Mouse (Mus musculus): ENCODE results near the gene Smarcad1.
A peak's percentile ranks its signal among the peaks of the same experiment; 100 is the strongest.

Smarcad1 gene

DNA sequence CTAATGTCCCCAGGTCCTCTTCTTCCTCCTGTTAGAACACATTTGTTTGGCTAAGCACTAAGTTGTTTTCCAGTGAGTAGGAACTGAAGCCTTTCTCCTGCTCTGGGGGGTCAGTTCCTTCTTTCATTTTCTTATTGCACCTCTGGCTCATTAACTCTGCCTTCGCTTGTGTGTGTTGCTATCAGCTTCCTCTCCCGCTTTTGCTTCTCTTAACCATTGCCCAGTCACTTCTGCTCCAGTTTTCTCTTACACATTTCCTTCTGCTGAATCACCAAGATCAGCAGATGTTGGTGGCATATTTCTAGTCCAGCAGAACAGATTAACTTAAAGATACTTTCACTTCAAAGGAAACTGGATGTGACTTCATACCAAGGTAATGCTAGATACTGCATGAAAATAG is 72.5 kb downstream of the Smarcad1 start:
- no peak for DNase-seq

DNA sequence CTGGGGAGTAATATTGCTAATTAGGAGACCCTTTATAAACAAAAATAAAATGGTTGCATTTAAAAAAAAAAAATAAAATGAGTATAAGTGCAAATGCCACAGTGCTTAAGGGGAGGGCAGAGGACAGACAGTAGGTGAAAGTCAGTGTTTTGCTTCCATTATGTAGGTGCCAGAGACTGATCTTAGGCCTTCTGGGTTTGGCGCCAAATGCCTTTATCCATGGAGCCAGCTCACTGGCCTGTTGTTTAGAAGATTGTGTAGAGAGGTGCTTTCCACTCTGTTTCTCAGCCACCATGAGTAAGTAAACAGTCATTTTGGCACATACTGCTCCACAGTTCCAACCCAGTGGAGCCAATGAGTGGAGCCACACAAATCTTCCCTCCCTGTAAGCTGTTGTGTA is 75.2 kb downstream of the Smarcad1 start:
- no peak for DNase-seq

DNA sequence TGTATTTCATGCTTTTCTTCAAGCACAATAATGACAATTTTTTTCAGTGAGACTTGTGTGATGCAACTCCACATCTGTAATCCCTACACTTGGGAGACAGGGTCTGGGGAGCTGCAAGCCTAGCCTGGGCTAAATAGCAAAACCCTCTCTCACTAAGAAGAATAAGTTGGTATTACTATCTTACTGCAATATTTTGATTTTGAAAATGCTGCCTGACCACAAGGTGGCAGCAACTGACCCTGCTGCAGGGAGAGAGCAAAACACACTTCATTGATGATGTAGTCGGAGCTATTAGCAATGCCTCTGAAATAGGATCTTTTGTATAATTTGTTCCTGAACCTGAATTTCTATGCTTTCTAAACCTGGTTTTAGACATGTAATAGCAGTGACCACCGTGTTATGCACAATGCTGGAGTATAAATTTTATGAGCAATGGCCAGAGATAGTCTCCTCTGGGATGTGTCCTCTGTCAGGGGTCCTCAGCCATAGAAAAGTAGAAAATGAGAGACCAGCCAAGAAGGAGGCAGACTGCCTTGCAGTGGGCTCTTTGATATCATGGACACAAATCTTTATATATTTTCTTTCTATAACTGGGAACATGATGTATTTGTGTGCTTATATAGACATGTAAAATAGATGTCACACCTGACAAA is 83.8 kb downstream of the Smarcad1 start:
- peak; percentile 33 for DNase-seq

DNA sequence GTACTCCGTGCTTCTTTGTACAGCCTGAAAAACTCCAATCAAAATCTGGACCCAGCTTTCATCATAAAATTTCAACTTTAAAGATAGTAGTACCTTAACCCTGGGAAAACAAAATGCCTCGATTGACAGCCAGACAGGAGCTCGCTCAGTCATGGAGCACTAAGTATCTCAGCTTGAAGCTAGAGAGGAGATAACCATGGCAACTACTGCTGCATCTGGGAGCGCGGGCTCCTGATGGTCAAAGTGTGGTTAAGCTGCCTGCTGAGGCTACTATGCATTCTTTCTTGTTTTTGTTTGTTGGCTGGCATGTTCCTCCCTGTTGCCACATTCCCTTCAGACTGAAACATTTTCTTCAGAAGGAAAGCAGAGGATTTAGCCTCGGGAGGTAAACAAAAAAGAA is 90.0 kb downstream of the Smarcad1 start:
- no peak for DNase-seq

DNA sequence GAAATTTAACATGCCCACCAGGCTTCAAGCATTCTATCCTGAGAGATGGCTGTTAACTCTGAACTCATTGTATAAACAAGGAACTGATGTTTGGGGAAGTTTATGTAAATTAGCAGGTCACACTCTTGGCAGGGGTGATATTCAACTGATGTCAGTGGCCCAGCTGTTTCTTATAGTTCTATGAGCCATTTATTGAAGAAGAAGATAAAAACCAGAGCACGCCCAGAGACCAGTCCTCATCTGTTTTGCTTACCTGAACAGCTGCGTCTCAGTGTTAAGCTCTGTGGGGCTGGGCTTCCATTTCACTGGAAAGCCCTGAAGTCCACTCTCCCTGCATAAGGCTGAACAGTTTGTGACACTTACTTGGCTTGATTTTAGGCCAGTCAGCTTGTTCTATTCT is 95.4 kb downstream of the Smarcad1 start:
- no peak for DNase-seq

DNA sequence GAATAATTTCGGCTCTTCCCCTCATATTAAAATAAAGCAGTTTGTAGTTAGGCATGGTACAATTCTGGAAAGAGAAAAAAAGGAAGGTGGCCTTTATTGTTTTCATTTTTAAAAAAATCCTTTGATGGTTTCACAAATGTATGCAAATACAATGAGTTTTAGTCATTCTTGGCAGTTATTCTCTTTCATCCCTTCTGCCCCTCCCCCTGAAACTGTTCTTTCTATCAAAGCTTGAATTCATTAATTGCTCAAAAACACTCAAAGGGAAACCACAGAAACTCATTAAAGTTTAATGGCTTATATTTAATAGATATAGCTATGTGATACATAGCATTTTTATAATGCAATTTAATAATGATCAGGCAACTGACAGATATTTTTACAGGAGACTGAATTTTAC is 95.9 kb downstream of the Smarcad1 start:
- no peak for DNase-seq

DNA sequence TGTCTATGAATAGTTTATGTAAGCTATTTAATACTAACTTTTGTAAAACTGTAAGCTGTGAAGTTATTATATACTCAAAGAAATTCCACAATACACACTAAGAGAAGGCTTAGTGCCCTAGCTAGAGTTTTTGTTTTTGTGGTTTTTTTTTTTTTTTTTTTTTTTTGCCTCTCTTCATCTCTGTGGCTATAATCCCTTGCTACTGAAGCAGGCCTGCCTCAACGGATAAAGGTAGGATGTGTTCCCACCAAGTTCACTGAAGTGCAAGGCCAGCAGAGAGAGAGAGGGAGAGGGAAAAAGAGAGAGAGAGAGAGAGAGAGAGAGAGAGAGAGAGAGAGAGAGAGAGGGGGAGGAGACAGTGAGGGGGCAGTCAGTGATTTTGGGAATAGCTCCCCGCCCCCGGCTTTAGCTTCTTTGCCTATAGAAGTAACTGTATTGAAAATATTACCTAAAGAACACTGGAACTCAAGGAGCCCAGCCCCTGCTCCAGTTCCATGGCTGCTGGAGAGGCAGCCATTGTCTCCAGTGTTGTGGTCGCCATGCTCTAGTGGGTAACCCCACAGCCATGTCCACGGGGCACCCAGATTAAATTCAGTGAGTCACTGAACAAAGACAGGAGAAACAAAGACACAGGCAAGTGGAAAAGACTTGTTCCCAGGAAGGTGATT is 97.8 kb downstream of the Smarcad1 start:
- no peak for DNase-seq

DNA sequence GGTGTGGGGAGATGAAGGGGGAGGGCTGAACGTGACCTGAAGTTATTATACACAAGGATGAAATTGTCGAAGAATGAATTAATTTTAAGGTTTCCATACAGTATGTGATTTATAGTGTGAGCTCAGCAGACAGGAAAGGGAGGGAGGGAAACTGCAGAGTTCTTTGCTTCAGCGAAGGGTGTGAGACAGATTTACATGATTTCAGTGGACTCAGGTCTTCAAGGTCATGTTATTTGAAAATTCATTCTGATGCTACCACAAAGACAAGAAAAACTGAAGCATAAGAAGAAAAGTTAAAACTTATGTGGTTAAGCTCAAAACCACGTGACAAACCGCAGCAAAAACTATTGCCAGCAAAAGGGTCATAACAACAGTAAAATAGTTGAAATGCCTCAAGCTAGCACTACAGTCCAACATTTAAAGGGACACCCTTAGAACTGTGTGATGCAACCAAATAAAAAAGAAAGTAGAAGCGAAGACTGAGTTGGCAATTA is 98.4 kb downstream of the Smarcad1 start:
- no peak for DNase-seq

DNA sequence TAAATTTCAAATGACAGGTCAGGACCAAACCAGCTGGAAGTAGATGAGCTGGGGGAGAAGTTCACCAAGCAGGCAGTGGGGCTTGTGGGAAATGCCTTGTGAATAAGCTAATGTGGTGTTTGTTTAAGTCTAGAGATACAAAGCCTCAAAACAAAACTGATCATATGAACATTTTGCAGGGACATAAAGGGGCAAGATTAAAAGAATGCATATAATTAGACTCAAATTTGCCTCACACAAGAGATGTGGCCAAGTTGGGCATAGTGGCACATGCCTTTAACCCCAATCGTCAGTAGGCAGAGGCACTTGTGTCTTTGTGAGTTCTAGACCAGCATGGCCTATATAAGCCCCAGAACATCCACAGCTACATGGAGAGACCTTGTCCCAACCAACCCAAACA is 99.9 kb downstream of the Smarcad1 start:
- DNase-seq: no peak

DNA sequence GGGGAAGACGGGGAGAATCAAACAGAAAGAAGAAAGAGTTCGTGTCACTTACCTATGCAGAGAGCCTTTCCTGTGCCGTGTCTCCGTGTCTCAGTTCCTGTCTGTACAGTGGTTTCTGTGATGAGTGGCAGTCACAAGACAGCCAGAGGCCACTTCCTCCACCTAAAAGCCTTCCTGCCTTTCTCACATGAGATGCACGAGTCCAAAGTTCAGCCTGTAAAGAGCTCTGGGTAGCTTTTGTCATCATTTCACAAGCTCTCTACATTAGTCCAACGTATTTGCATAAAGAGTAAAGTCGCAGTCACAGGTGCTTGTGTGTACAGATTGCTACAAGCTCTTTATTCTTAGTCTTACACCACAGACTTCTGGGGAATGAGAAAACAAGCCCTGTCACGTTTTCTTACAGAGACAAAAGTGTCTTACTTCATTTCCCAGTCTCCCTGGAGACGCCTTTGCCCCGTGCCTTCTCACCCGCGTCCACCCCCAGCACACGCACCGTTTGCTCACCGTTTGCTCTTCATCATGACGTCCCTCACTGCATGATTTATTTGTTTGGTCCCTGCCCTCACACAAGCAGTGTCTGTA is 102.3 kb downstream of the Smarcad1 start, which contains the start of gene Hpgds:
TSS of gene Hpgds (minus strand) at position 288 of the 585 bp plus-strand sequence.
- peak; percentile 6 for DNase-seq

DNA sequence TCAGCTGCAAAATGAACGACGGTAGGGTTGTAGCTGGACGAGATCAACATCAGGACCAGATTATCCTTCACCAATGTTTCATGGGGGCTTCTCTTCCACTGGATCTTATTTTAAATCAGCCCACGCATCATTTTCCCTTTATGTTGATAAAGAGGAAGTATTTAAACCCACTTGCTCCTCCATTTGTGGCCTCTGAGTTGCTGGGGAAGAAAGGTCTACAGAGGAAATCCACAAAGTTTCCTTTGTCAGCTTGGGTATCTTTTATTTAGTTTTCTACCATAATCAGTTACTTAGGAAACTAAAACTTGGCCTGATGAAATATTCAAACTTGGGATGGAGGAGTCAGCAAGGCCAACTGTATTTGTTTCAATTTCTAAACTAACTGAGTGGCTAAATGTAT is 104.0 kb downstream of the Smarcad1 start:
- DNase-seq: no peak

DNA sequence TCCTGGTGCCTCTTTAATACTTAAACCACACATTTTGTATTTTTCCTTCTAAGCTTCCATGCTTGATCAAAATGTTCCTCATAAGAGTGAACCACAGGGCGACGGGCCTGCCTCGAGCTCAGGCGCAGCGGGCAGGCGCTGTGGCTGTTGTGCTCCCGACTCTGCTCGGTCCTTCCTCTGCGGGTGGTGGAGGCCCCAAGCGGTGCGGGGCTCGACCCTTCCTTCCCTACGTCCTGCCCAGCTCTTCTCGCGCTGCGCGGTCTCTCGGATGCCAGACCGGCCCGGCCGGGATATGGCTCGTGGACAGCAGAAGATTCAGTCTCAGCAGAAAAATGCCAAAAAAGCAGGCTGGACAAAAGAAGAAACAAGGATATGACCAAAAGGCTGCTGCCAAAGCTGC is 108.3 kb downstream of the Smarcad1 start:
- DNase-seq: peak; percentile 10

DNA sequence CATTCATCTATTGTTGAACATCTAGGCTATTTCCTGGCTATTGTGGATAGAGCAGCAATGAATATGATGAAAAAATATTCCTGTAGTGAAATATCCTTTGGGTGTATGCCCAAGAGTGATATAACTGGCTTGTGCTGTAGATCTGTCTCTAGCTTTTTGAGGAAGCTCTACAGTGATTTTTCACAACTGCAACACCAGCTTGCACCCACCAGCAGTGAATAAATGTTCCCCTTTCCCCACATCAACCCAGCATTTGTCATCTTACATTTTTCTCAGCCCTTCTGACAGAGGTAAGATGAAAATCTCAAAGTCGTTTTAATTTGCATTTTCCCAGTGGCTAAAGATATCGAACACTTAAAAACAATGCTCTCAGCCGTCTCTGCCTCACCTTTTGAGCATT is 111.2 kb downstream of the Smarcad1 start:
- DNase-seq: no peak

DNA sequence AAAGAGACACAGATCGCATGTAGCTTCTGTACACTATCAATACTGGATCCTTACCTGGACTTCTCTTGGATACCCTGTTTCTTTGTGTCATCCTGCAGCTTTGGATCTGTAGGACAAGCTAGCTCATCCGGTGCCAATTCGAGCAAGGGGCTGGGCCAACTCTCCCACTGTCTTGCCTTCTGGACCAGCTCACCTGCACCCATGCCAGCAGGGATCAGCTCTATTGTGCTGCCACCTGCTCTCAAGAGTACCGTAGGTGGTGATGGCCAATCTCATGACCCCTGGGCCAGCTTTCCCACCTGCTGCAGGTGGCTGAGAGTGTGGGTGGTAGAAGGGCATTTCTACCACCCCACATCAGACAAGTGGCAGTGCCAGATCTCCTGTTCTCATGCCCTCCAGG is 114.7 kb downstream of the Smarcad1 start:
- no peak for DNase-seq

DNA sequence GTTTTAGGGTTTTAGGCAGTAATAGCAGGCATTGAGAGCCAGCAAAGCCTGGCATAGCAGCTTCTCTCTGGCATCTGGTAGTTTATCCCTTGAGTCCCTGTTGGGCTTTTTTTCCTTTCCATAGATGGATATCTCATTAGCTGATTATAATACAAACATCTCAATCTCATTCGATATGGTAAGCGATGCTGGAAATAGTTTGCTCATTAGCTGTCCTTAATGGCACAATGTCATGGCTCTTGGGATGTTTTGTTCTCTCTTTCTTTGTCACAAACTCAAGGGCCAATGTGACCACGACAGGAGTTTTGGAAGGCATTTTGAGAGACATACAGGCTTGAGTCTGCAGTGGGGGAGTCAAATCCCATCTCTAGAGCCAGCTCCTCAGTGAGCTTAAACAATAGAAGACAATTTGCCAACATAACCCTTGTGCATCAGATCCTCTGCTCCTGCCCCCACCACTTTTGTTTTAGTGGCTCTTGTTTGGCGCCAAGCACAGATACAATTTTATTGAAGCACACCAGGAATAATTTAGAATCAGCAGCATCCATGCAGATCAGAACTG is 117.1 kb downstream of the Smarcad1 start:
- DNase-seq: no peak

DNA sequence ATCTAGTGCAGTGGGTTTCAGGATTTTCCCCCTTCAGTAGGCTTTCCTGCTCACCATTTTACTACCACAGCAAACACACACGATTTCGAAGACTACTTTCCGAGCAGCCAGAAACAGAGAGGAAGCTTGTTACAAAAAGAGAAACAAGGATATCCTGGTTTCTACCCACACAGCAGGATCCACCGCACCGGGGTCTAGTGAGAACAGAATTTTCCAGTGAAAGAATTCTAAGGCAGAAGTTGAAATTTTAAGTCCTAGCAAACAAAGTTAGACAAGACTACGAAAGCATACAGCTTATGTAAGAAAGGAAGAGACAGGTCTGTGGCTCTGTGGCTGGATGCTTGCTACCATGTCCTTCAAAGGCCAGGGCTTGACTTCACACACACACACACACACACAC is 121.8 kb downstream of the Smarcad1 start:
- DNase-seq: no peak

DNA sequence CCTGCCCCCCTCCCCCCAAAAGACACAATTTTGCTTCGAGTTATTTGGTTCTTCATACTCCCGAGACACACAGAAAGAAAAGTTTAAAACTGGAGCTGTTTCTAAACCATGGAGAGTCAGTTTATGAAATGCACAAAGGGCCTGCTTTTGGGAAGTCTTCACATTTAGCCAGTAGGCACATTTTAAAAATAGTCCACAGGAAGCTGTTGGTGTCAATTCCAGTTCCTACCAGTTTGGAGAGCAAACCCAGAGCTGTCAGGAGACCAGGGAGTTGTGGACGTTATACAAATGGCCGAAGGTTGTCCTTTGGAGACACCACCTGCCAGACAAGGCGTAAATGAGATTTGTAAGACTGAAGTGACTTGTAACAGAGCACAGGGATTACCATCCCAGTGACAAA is 122.6 kb downstream of the Smarcad1 start:
- no peak for DNase-seq
